Mouse (Mus musculus) myocyte (in vitro differentiated cells): ENCODE measurements around the gene Rapgef2. TPM values are rescaled to one million over a fixed set of nuclear protein-coding genes. Genes with fewer than 3 reads are reported as not detected.

ENCODE experiments used
- H3K27me3 ChIP-seq: one replicate; pipeline ENCODE4 v1.6.1; 2011; ENCODE audit not compliant: control insufficient read depth, insufficient read depth, insufficient read length
- H3K36me3 ChIP-seq: one replicate; pipeline ENCODE4 v1.6.1; 2011; ENCODE audit not compliant: control insufficient read depth, insufficient read depth
- H3K4me2 ChIP-seq: one replicate; pipeline ENCODE4 v1.6.1; 2011; ENCODE audit warnings: low read depth, control low read depth
- H3K4me3 ChIP-seq: one replicate; pipeline ENCODE4 v1.5.1; 2011; ENCODE audit warnings: mild to moderate bottlenecking, control low read depth, moderate library complexity
- H3K79me2 ChIP-seq: one replicate; pipeline ENCODE4 v1.6.1; 2011; ENCODE audit not compliant: control insufficient read depth, insufficient read depth
- H3ac ChIP-seq: one replicate; pipeline ENCODE4 v1.6.1; 2011; ENCODE audit not compliant: control insufficient read depth, insufficient read length
- CEBPB ChIP-seq: IDR thresholded peaks from 2 replicates; pipeline ENCODE4 v1.6.1; 2011; ENCODE audit warnings: mild to moderate bottlenecking, moderate library complexity; ENCODE audit not compliant: poor library complexity, insufficient read depth, severe bottlenecking
- E2F4 ChIP-seq: IDR thresholded peaks from one replicate; pipeline ENCODE4 v1.6.1; 2011; ENCODE audit warnings: mild to moderate bottlenecking, control low read depth, moderate library complexity; ENCODE audit not compliant: insufficient read depth
- MAX ChIP-seq: IDR thresholded peaks from one replicate; pipeline ENCODE4 v1.6.1; 2011; ENCODE audit warnings: low read depth, mild to moderate bottlenecking, control low read depth
- MYOD1 ChIP-seq, 3 experiments: IDR thresholded peaks; one replicate each; pipeline ENCODE4 v1.6.1; 2011; ENCODE audit warnings: control low read depth in 2 of 3, low read depth in 2 of 3, mild to moderate bottlenecking in 2 of 3, moderate library complexity in 1 of 3; ENCODE audit not compliant: insufficient read length in 2 of 3, control insufficient read depth in 1 of 3
- MYOG ChIP-seq, 3 experiments: IDR thresholded peaks; one replicate each; pipeline ENCODE4 v1.6.1; 2011; ENCODE audit warnings: control low read depth in 2 of 3, low read depth in 2 of 3, mild to moderate bottlenecking in 2 of 3; ENCODE audit not compliant: insufficient read length in 2 of 3, control insufficient read depth in 1 of 3, insufficient read depth in 1 of 3
- POLR2A ChIP-seq: IDR thresholded peaks from one replicate; pipeline ENCODE4 v1.6.1; 2011; ENCODE audit warnings: low read depth, mild to moderate bottlenecking, control low read depth, moderate library complexity; ENCODE audit not compliant: insufficient read length
- POLR2AphosphoS2 ChIP-seq: IDR thresholded peaks from one replicate; pipeline ENCODE4 v1.6.1; 2011; ENCODE audit warnings: low read depth, control low read depth; ENCODE audit not compliant: insufficient read length
- REST ChIP-seq: IDR thresholded peaks from one replicate; pipeline ENCODE4 v1.6.1; 2011; ENCODE audit warnings: mild to moderate bottlenecking, control low read depth, moderate library complexity; ENCODE audit not compliant: insufficient read depth, insufficient read length
- SRF ChIP-seq: IDR thresholded peaks from one replicate; pipeline ENCODE4 v1.6.1; 2011; ENCODE audit warnings: low read depth; ENCODE audit not compliant: control insufficient read depth, insufficient read length
- TCF12 ChIP-seq: IDR thresholded peaks from one replicate; pipeline ENCODE4 v1.6.1; 2011; ENCODE audit warnings: mild to moderate bottlenecking, control low read depth; ENCODE audit not compliant: poor library complexity, insufficient read depth, severe bottlenecking
- TCF3 ChIP-seq: IDR thresholded peaks from one replicate; pipeline ENCODE4 v1.6.1; 2011; ENCODE audit warnings: low read depth, control low read depth; ENCODE audit not compliant: insufficient read length
- USF1 ChIP-seq: IDR thresholded peaks from one replicate; pipeline ENCODE4 v1.6.1; 2011; ENCODE audit warnings: low read depth, mild to moderate bottlenecking, control low read depth, moderate library complexity
- polyA plus RNA-seq: library from polyadenylated mRNA; unstranded; fragments of >200 nt; fragmentation: generic; extraction: Trizol; gene quantifications from one replicate; pipeline ENCODE4 v1.2.1, GENCODE M21; 2012; ENCODE audit warnings: missing spikeins

The Rapgef2 gene
- polyA plus RNA-seq, 1 experiment, result 5.8 TPM

- Histone ChIP-seq H3K27me3 (no peaks in the 10 kb centered on the region), H3K36me3 (peaks cover 52% of the 10 kb centered on the region), H3K79me2 (no peaks in the 10 kb centered on the region), H3K4me3 (no peak overlapping the region), H3ac (no peak overlapping the region), H3K4me2 (no peak overlapping the region)
- TF ChIP-seq TCF3 (no peak), E2F4 (no peak), MYOG (IDR thresholded peaks at IDR 0.05; ENCODE audit: control insufficient read depth in 1 of 3, insufficient read depth in 1 of 3, insufficient read length in 2 of 3, low read depth in 2 of 3) (no peak), MAX (no peak), TCF12 (no peak), POLR2A (no peak), MYOD1 (IDR thresholded peaks at IDR 0.05; ENCODE audit: control insufficient read depth in 1 of 3, insufficient read length in 2 of 3, low read depth in 2 of 3) (no peak), CEBPB (no peak), USF1 (no peak), POLR2AphosphoS2 (no peak), REST (no peak), SRF (no peak)
Observed at GRCm38 (mm10) chr3:79073541-79074244, 212.6 kb downstream of the Rapgef2 start.

GRCm38 (mm10) chr3:79071561-79071960, 214.8 kb downstream of the Rapgef2 start:
- no peak overlapping the region for H3K4me2 ChIP-seq
- H3K4me3 ChIP-seq, result no peak overlapping the region
- H3K36me3 ChIP-seq, result peaks cover 56% of the 10 kb centered on the region
- TF ChIP-seq MYOD1 (IDR thresholded peaks at IDR 0.05; ENCODE audit: control insufficient read depth in 1 of 3, insufficient read length in 2 of 3, low read depth in 2 of 3), result no peak
- TF ChIP-seq POLR2AphosphoS2, result no peak
- no peak for TF ChIP-seq CEBPB
- no peak for TF ChIP-seq TCF3
- TF ChIP-seq USF1, result no peak
- no peak for TF ChIP-seq MAX
- no peak for TF ChIP-seq REST
- TF ChIP-seq E2F4, result no peak
- TF ChIP-seq POLR2A, result no peak
- no peak for TF ChIP-seq MYOG (IDR thresholded peaks at IDR 0.05; ENCODE audit: control insufficient read depth in 1 of 3, insufficient read depth in 1 of 3, insufficient read length in 2 of 3, low read depth in 2 of 3)
- TF ChIP-seq SRF, result no peak
- TF ChIP-seq TCF12, result no peak
- no peaks in the 10 kb centered on the region for H3K27me3 ChIP-seq
- H3ac ChIP-seq, result no peak overlapping the region
- H3K79me2 ChIP-seq, result no peaks in the 10 kb centered on the region

- H3ac ChIP-seq, result no peak overlapping the region
- peaks cover 52% of the 10 kb centered on the region for H3K36me3 ChIP-seq
- TF ChIP-seq TCF12 (no peak), MAX (no peak), REST (no peak), CEBPB (no peak), SRF (no peak), MYOD1 (IDR thresholded peaks at IDR 0.05; ENCODE audit: control insufficient read depth in 1 of 3, insufficient read length in 2 of 3, low read depth in 2 of 3) (no peak), MYOG (IDR thresholded peaks at IDR 0.05; ENCODE audit: control insufficient read depth in 1 of 3, insufficient read depth in 1 of 3, insufficient read length in 2 of 3, low read depth in 2 of 3) (no peak), TCF3 (no peak), USF1 (no peak)
- H3K4me2 ChIP-seq, result no peak overlapping the region
- no peak overlapping the region for H3K4me3 ChIP-seq
- H3K79me2 ChIP-seq, result no peaks in the 10 kb centered on the region
- H3K27me3 ChIP-seq, result no peaks in the 10 kb centered on the region
Observed at GRCm38 (mm10) chr3:79069891-79070290, 216.4 kb downstream of the Rapgef2 start.

GRCm38 (mm10) chr3:79068976-79069375, 217.3 kb downstream of the Rapgef2 start:
- Histone ChIP-seq H3ac (no peak overlapping the region), H3K27me3 (no peaks in the 10 kb centered on the region), H3K79me2 (no peaks in the 10 kb centered on the region), H3K4me3 (no peak overlapping the region), H3K4me2 (no peak overlapping the region), H3K36me3 (peaks cover 51% of the 10 kb centered on the region)
- TF ChIP-seq SRF (no peak), MYOD1 (IDR thresholded peaks at IDR 0.05; ENCODE audit: control insufficient read depth in 1 of 3, insufficient read length in 2 of 3, low read depth in 2 of 3) (no peak), TCF3 (no peak)

DNA sequence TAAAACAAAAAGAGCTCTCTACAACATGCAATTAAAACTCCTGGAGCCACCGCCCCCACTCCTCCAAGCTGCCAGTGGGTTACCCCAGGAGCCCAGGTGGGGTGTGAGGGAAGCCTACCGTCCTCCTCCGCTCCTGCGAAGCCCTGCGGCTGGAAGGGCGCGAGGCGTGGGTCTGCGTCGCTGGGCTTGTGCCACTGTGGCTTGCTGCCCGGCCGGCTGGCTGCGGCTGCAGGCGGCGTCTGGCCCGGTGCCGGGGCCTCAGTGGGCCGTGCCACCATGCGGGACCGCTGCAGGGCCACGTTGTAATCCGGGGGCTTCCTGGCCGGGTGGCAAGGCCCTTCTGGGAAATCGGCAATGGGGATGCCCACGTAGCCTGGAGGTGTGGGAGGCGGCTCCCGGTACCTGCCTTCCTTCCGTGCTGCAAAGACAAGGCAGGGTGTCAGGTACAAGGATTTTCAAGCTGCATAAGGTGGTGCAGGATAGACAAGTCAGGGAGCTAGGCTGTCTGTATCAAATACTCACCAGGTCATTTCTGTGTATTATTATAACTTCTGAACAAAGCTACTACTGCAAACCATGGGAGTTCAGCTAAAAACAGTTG, 219.8 kb downstream of the Rapgef2 start:
- TF ChIP-seq MYOD1 (IDR thresholded peaks at IDR 0.05; ENCODE audit: control insufficient read depth in 1 of 3, insufficient read length in 2 of 3, low read depth in 2 of 3), result no peak
- H3K79me2 ChIP-seq, result no peaks in the 10 kb centered on the region
- no peak overlapping the region for H3K4me3 ChIP-seq
- H3K27me3 ChIP-seq, result no peaks in the 10 kb centered on the region
- H3K4me2 ChIP-seq, result no peak overlapping the region
- H3K36me3 ChIP-seq, result peaks cover 36% of the 10 kb centered on the region
- H3ac ChIP-seq, result no peak overlapping the region
